Comparison of ENCODE assay signal across 1 mouse cellular context in the genomic region with DNA sequence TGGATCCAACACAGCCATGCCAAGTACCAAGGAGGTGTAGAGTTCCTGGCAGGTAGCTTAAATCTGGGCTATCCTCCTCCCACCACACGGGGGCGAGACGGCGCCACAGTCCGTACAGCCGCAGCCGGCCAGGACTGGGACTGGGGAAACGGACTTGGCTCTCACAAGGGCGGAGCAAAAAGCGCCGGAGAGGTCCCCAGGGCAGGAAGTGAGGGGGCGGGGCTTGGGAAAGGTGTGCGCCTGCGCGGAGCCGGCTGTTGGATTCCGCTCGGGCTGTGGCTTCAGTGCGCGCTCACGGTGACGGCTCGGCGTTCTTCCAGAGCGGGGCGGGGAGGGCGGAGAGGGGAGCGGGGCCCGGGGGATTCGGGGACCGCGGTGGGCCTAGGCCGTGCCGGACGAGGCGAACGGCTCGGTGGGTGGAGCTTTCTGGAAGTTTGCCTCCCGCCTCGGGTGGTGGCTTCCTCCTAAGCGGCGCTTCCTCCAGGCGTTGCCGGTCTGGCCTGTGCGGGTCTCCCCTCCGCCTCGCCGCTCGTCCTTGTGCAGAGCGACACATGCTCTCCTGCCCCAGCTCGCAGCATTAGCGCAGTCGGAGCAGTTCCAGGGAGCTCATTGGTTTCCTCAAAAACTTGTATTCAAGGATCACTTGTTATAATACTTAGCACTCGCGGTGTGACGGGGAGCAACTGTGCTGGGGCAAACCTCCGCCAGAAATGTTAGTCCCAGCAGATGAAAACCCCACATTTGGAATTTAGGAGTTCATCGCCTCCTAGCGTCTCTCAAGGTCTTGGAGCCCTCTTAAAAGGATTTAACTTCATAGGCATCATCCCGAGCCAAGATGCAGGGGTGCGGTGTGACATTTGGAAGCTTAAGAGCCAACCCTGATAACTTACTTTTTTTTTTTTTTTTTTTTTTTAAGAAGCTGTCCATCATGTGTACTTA.
TF ChIP-seq lines count a peak whose summit lies in the region.

A gene (plus strand): TSS at position 226 of the 939 bp plus-strand sequence.

TF ChIP-seq in MEL, 35 proteins besides CTCF, POLR2A, EP300 and RAD21 (continued from another document):
- TF ChIP-seq MAFK (IDR thresholded peaks at IDR 0.05; ENCODE audit: borderline replicate concordance, low read depth, low read length) (peak; percentile 27; the same call in 1 of the 2 replicates), TBP (IDR thresholded peaks at IDR 0.05; ENCODE audit: low read depth, low read length) (peak; percentile 64; the same call in 1 of the 2 replicates), POLR2AphosphoS5 (IDR thresholded peaks at IDR 0.05; ENCODE audit: borderline replicate concordance, low read depth, low read length) (0 out of 2 replicates have a peak, but pooled peaks have one; percentile 22), KAT2A (conservative IDR thresholded peaks at IDR 0.05; ENCODE audit: low read depth, low read length) (no peak), TAL1 (IDR thresholded peaks at IDR 0.05; ENCODE audit: low read length) (no peak), UBTF (IDR thresholded peaks at IDR 0.05; ENCODE audit: borderline replicate concordance, insufficient read depth, low read depth, low read length) (no peak), ETS1 (IDR thresholded peaks at IDR 0.05; ENCODE audit: low read depth, low read length) (0 out of 2 replicates have a peak, but pooled peaks have one; percentile 18), ELF1 (IDR thresholded peaks at IDR 0.05; ENCODE audit: low read depth, low read length) (peak; percentile 64; the same call in 1 of the 2 replicates), NRF1 (IDR thresholded peaks at IDR 0.05; ENCODE audit: insufficient read depth, low read depth, low read length, poor library complexity, severe bottlenecking) (peak; percentile 81), USF2 (IDR thresholded peaks at IDR 0.05; ENCODE audit: borderline replicate concordance in 1 of 2, insufficient read depth in 1 of 2, low read depth in 1 of 2, low read length in 2 of 2) (no peak), MEF2A (IDR thresholded peaks at IDR 0.05; ENCODE audit: extremely low read depth, insufficient replicate concordance, low read depth, low read length, poor library complexity, severe bottlenecking) (no peak), POLR2AphosphoS2 (IDR thresholded peaks at IDR 0.05; ENCODE audit: low read length) (no peak), NELFE (IDR thresholded peaks at IDR 0.05; ENCODE audit: low read depth, low read length) (peak; percentile 78), CHD2 (IDR thresholded peaks at IDR 0.05; ENCODE audit: low read length) (no peak), MAX (IDR thresholded peaks at IDR 0.05; ENCODE audit: low read length) (peak; percentile 13; the same call in 1 of the 2 replicates)
